Mouse (Mus musculus) MEL (cell line): ENCODE measurements at regions not wholly inside any gene's neighbourhood (a gene's known extent, or its start where the extent isn't known, plus 50 kb on each side); places are given as distances from the start of the nearest gene placed in this dataset.

ENCODE experiments used
- DNase-seq: peaks from one replicate; pipeline ENCODE4 v3.0.0; 2011; ENCODE audit warnings: low read depth, low spot score
- H3K27ac ChIP-seq: 2 replicates; pipeline ENCODE4 v1.5.1; 2012; ENCODE audit warnings: low read depth, mild to moderate bottlenecking, control low read depth, low read length, moderate library complexity; ENCODE audit not compliant: control insufficient read depth
- H3K27me3 ChIP-seq, 2 experiments: fragments of 150-350 bp in 1 of 2; sonication (generic) in 1 of 2; 2 replicates each; pipeline ENCODE4 v1.6.1; 2012; ENCODE audit warnings: low read length in 2 of 2, mild to moderate bottlenecking in 2 of 2, improper control_type of control experiment in 1 of 2, moderate library complexity in 1 of 2; ENCODE audit not compliant: insufficient read depth in 2 of 2, control insufficient read depth in 1 of 2
- H3K36me3 ChIP-seq, 2 experiments: 2 replicates each; pipeline ENCODE4 v1.6.1; 2012 to 2014; ENCODE audit warnings: low read length in 2 of 2, improper control_type of control experiment in 1 of 2, inconsistent platforms in 1 of 2, mild to moderate bottlenecking in 1 of 2; ENCODE audit not compliant: insufficient read depth in 2 of 2, control insufficient read depth in 1 of 2
- H3K4me1 ChIP-seq, 2 experiments: fragments of 150-350 bp in 1 of 2; sonication (generic) in 1 of 2; 2 replicates each; pipeline ENCODE4 v1.6.1; 2012; ENCODE audit warnings: low read length in 2 of 2, improper control_type of control experiment in 1 of 2, mild to moderate bottlenecking in 1 of 2; ENCODE audit not compliant: insufficient read depth in 2 of 2, control insufficient read depth in 1 of 2
- H3K4me3 ChIP-seq, 2 experiments: fragments of 150-350 bp in 1 of 2; sonication (generic) in 1 of 2; 2 replicates each; pipeline ENCODE4 v1.5.1; 2012; ENCODE audit warnings: low read depth in 2 of 2, low read length in 2 of 2, mild to moderate bottlenecking in 2 of 2, moderate library complexity in 2 of 2, control low read depth in 1 of 2, improper control_type of control experiment in 1 of 2; ENCODE audit not compliant: control insufficient read depth in 1 of 2, insufficient read depth in 1 of 2
- H3K79me2 ChIP-seq: 2 replicates; pipeline ENCODE4 v1.6.1; 2012; ENCODE audit warnings: mild to moderate bottlenecking, low read length, moderate library complexity; ENCODE audit not compliant: control insufficient read depth, poor library complexity, insufficient read depth
- H3K9ac ChIP-seq: 2 replicates; pipeline ENCODE4 v1.6.1; 2012; ENCODE audit warnings: low read depth, mild to moderate bottlenecking, control low read depth, low read length, moderate library complexity; ENCODE audit not compliant: control insufficient read depth, poor library complexity, severe bottlenecking
- H3K9me3 ChIP-seq: fragments of 150-350 bp; sonication (generic); replicated peaks from 2 replicates; pipeline ENCODE4 v1.6.1; 2012; ENCODE audit warnings: mild to moderate bottlenecking, low read length, improper control_type of control experiment, moderate library complexity; ENCODE audit not compliant: insufficient read depth
- BHLHE40 ChIP-seq: IDR thresholded peaks from 2 replicates; pipeline ENCODE4 v1.6.1; 2012; ENCODE audit warnings: low read depth, mild to moderate bottlenecking, inconsistent platforms, low read length, improper control_type of control experiment, borderline replicate concordance
- CHD1 ChIP-seq: IDR thresholded peaks from 2 replicates; pipeline ENCODE4 v1.6.1; 2012; ENCODE audit warnings: low read depth, mild to moderate bottlenecking, inconsistent platforms, low read length, improper control_type of control experiment
- CHD2 ChIP-seq: IDR thresholded peaks from 2 replicates; pipeline ENCODE4 v1.6.1; 2011; ENCODE audit warnings: low read length, improper control_type of control experiment
- ELF1 ChIP-seq: IDR thresholded peaks from 2 replicates; pipeline ENCODE4 v1.6.1; 2014; ENCODE audit warnings: low read depth, mild to moderate bottlenecking, inconsistent platforms, low read length, improper control_type of control experiment, moderate library complexity
- JUND ChIP-seq: IDR thresholded peaks from 2 replicates; pipeline ENCODE4 v1.6.1; 2011; ENCODE audit warnings: low read depth, mild to moderate bottlenecking, improper control_type of control experiment, low read length
- MAZ ChIP-seq: IDR thresholded peaks from 2 replicates; pipeline ENCODE4 v1.6.1; 2012; ENCODE audit warnings: low read depth, mild to moderate bottlenecking, inconsistent platforms, low read length, improper control_type of control experiment
- MXI1 ChIP-seq: IDR thresholded peaks from 2 replicates; pipeline ENCODE4 v1.6.1; 2011; ENCODE audit warnings: mild to moderate bottlenecking, low read depth, low read length, improper control_type of control experiment
- MYC ChIP-seq: IDR thresholded peaks from 2 replicates; pipeline ENCODE4 v1.6.1; 2011; ENCODE audit warnings: low read depth, mild to moderate bottlenecking, low read length, improper control_type of control experiment, moderate library complexity
- NELFE ChIP-seq: IDR thresholded peaks from 2 replicates; pipeline ENCODE4 v1.6.1; 2011; ENCODE audit warnings: low read depth, low read length, improper control_type of control experiment
- NRF1 ChIP-seq: IDR thresholded peaks from 2 replicates; pipeline ENCODE4 v1.6.1; 2014; ENCODE audit warnings: low read depth, mild to moderate bottlenecking, inconsistent platforms, low read length, improper control_type of control experiment, moderate library complexity; ENCODE audit not compliant: poor library complexity, insufficient read depth, severe bottlenecking
- POLR2A ChIP-seq, 2 experiments: IDR thresholded peaks; 2 replicates each; pipeline ENCODE4 v1.6.1; 2011 to 2012; ENCODE audit warnings: low read length in 2 of 2, mild to moderate bottlenecking in 2 of 2, control low read depth in 1 of 2, improper control_type of control experiment in 1 of 2, low read depth in 1 of 2, moderate library complexity in 1 of 2; ENCODE audit not compliant: control insufficient read depth in 1 of 2, insufficient read depth in 1 of 2, poor library complexity in 1 of 2
- RAD21 ChIP-seq: IDR thresholded peaks from 2 replicates; pipeline ENCODE4 v1.6.1; 2011; ENCODE audit warnings: mild to moderate bottlenecking, low read depth, low read length, improper control_type of control experiment
- RCOR1 ChIP-seq: IDR thresholded peaks from 2 replicates; pipeline ENCODE4 v1.6.1; 2012; ENCODE audit warnings: low read depth, mild to moderate bottlenecking, inconsistent platforms, low read length, improper control_type of control experiment
- SMC3 ChIP-seq: IDR thresholded peaks from 2 replicates; pipeline ENCODE4 v1.6.1; 2011; ENCODE audit warnings: low read depth, low read length, improper control_type of control experiment
- TAL1 ChIP-seq: IDR thresholded peaks from 2 replicates; pipeline ENCODE4 v1.6.1; 2012; ENCODE audit warnings: mild to moderate bottlenecking, inconsistent platforms, low read length, moderate library complexity, mixed read lengths
- TCF12 ChIP-seq: IDR thresholded peaks from 2 replicates; pipeline ENCODE4 v1.6.1; 2014; ENCODE audit warnings: low read depth, mild to moderate bottlenecking, inconsistent platforms, low read length, improper control_type of control experiment, moderate library complexity
- UBTF ChIP-seq: IDR thresholded peaks from 2 replicates; pipeline ENCODE4 v1.6.1; 2012; ENCODE audit warnings: low read depth, mild to moderate bottlenecking, inconsistent platforms, low read length, improper control_type of control experiment, moderate library complexity, borderline replicate concordance; ENCODE audit not compliant: insufficient read depth
- USF1 ChIP-seq: IDR thresholded peaks from 2 replicates; pipeline ENCODE4 v1.6.1; 2014; ENCODE audit warnings: low read depth, mild to moderate bottlenecking, inconsistent platforms, low read length, improper control_type of control experiment, moderate library complexity
- ZC3H11A ChIP-seq: IDR thresholded peaks from 2 replicates; pipeline ENCODE4 v1.6.1; 2012; ENCODE audit warnings: low read depth, mild to moderate bottlenecking, inconsistent platforms, low read length, improper control_type of control experiment
- ZMIZ1 ChIP-seq: IDR thresholded peaks from 2 replicates; pipeline ENCODE4 v1.6.1; 2012; ENCODE audit warnings: low read depth, mild to moderate bottlenecking, inconsistent platforms, low read length, improper control_type of control experiment, moderate library complexity

DNA sequence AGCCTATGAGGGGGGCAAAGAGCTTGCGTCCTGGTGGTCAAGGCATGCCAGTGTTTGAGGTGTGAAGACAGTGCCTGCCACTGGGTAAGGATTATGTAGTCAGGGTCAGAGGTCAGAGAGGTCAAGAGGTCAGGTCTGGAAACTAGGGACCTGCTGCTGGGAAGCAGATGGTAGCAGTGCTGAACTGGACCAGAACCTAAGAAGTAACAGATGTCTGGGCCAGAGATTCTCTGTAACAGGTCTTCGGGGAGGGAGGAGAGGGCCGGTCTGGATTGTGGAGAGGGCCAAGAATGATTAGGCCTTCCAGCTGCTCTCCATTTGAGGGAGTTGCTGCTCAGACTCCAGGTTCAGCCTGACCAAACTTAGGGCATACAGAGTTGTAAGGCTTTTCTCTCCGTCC is 174.4 kb downstream of the Matn1 start:
- Histone ChIP-seq H3K9me3 (no peaks in the 10 kb centered on the region), H3K4me1 (no peaks in the 10 kb centered on the region), H3K36me3 (no peaks in the 10 kb centered on the region), H3K9ac (no peak overlapping the region), H3K27ac (no peak overlapping the region), H3K4me3 (no peak overlapping the region), H3K79me2 (no peaks in the 10 kb centered on the region), H3K27me3 (no peaks in the 10 kb centered on the region)
- no peak for DNase-seq
- no peak for TF ChIP-seq ZMIZ1
- TF ChIP-seq RAD21: no peak
- TF ChIP-seq NELFE: no peak
- TF ChIP-seq POLR2A (IDR thresholded peaks at IDR 0.05; ENCODE audit: control insufficient read depth in 1 of 2, insufficient read depth in 1 of 2, low read depth in 1 of 2, low read length in 2 of 2, poor library complexity in 1 of 2): no peak
- no peak for TF ChIP-seq ELF1
- no peak for TF ChIP-seq NRF1
- TF ChIP-seq ZC3H11A: no peak
- TF ChIP-seq CHD2: no peak
- TF ChIP-seq TAL1: no peak
- no peak for TF ChIP-seq BHLHE40
- TF ChIP-seq JUND: no peak
- no peak for TF ChIP-seq UBTF
- TF ChIP-seq TCF12: no peak
- no peak for TF ChIP-seq MAZ
- no peak for TF ChIP-seq RCOR1
- no peak for TF ChIP-seq MYC
- TF ChIP-seq MXI1: no peak

DNA sequence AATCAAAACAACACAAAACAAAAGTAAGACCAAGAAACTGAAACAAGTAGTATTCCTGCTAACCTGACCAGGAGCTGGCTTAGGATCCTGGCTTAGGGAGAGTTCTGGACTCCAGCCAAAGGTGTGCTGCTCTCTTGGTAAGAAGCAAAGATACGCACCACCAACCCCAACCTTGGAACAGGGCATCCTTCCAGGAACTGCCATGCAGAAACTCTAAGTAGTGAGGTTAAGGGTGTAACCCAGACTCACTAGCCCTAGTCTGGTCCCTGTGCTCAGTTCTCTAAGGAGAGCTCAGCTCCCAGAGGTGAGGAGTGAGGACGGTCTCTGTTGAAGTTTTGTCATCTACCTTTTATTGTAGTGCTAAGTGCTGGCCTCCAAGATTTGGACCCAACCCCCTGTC is 175.4 kb downstream of the Matn1 start:
- no peak for DNase-seq
- no peaks in the 10 kb centered on the region for H3K27me3 ChIP-seq
- no peaks in the 10 kb centered on the region for H3K79me2 ChIP-seq
- H3K9me3 ChIP-seq: no peaks in the 10 kb centered on the region
- H3K27ac ChIP-seq: no peak overlapping the region
- TF ChIP-seq SMC3: no peak
- TF ChIP-seq NELFE: no peak
- no peak for TF ChIP-seq CHD1
- TF ChIP-seq BHLHE40: no peak
- TF ChIP-seq ZC3H11A: no peak
- TF ChIP-seq USF1: no peak
- no peak overlapping the region for H3K4me3 ChIP-seq
- no peaks in the 10 kb centered on the region for H3K36me3 ChIP-seq
- no peak overlapping the region for H3K9ac ChIP-seq
- no peaks in the 10 kb centered on the region for H3K4me1 ChIP-seq
